Mouse (Mus musculus) kidney, embryonic 16.5 days (tissue): Measurements from ENCODE around the gene Tex19.1. TPM values are rescaled to one million over a fixed set of nuclear protein-coding genes. Genes with fewer than 3 reads are reported as not detected.

Experiments used
- ATAC-seq: fragments of 200-750 bp; cut with Nextera tagmentation; 2 replicates; pipeline ENCODE4 v1.8.0; 2017; ENCODE audit warnings: moderate TSS enrichment; ENCODE audit not compliant: low FRiP score, low TSS enrichment
- H3K27ac ChIP-seq: fragments of 300-500 bp; sonication (generic); 2 replicates; pipeline ENCODE4 v1.5.1; 2014; ENCODE audit warnings: low read length
- H3K27me3 ChIP-seq: fragments of 300-500 bp; sonication (generic); 2 replicates; pipeline ENCODE4 v1.6.1; 2014; ENCODE audit warnings: low read length, control low read depth, mixed read lengths; ENCODE audit not compliant: insufficient read depth
- H3K36me3 ChIP-seq: fragments of 300-500 bp; sonication (generic); 2 replicates; pipeline ENCODE4 v1.6.1; 2014; ENCODE audit warnings: low read length, control low read depth, mixed read lengths; ENCODE audit not compliant: insufficient read depth
- H3K4me1 ChIP-seq: fragments of 300-500 bp; sonication (generic); 2 replicates; pipeline ENCODE4 v1.6.1; 2014; ENCODE audit warnings: low read length, control low read depth, mixed read lengths; ENCODE audit not compliant: insufficient read depth
- H3K4me2 ChIP-seq: fragments of 300-500 bp; sonication (generic); replicated peaks from 2 replicates; pipeline ENCODE4 v1.6.1; 2014; ENCODE audit warnings: low read depth, low read length
- H3K4me3 ChIP-seq: fragments of 300-500 bp; sonication (generic); 2 replicates; pipeline ENCODE4 v1.5.1; 2014; ENCODE audit warnings: mild to moderate bottlenecking, low read length
- H3K9ac ChIP-seq: fragments of 300-500 bp; sonication (generic); replicated peaks from 2 replicates; pipeline ENCODE4 v1.6.1; 2014; ENCODE audit warnings: low read length
- H3K9me3 ChIP-seq: fragments of 300-500 bp; sonication (generic); 2 replicates; pipeline ENCODE4 v1.6.1; 2016; ENCODE audit warnings: low read length, control low read depth
- WGBS: fragments of 180-500 bp; shearing (Covaris S2); extraction: QIAGEN DNeasy Blood & Tissue Kit; methylation state at CpG from one replicate; pipeline ENCODE4 v1.1.7; 2014; 5-methylcytosine and 5-hydroxymethylcytosine counted together
- polyA plus RNA-seq: library from polyadenylated mRNA; unstranded; fragments of >200 nt; fragmentation: Nextera tagmentation; extraction: Ambion mirVana; gene quantifications from 2 replicates; pipeline ENCODE4 v1.2.1, GENCODE M21; 2015

Tex19.1 gene
- polyA plus RNA-seq, 1 experiment from 2014 or later: 0.20 TPM

DNA sequence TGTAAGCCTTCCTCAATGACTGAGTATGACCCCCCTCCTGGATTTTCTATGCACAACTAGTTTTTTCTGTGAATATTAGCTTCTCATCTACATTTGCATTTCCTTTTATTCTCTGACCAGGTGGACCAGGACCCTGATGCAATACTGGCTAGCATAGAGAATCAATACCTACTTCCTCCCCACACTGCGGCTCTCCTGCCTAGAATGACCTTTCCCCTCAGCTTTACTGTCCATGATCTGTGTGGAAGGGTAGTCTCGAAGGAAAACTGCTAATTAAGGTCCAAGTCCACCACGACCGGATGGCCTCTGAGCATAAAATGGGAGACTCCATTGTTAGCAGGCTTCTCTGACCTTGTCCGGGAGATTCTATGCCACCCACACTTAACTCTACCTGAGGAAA is 8.3 kb upstream of the Tex19.1 start:
- no peaks in the 10 kb centered on the region for H3K36me3 ChIP-seq
- no peaks in the 10 kb centered on the region for H3K4me1 ChIP-seq
- H3K9ac ChIP-seq: no peak overlapping the region
- 78% methylated on average over 5 of the region's 5 CpGs for WGBS
- no peak overlapping the region for H3K27ac ChIP-seq
- H3K9me3 ChIP-seq: no peaks in the 10 kb centered on the region
- H3K4me2 ChIP-seq: no peak overlapping the region
- ATAC-seq: no peak
- no peaks in the 10 kb centered on the region for H3K27me3 ChIP-seq
- no peak overlapping the region for H3K4me3 ChIP-seq

DNA sequence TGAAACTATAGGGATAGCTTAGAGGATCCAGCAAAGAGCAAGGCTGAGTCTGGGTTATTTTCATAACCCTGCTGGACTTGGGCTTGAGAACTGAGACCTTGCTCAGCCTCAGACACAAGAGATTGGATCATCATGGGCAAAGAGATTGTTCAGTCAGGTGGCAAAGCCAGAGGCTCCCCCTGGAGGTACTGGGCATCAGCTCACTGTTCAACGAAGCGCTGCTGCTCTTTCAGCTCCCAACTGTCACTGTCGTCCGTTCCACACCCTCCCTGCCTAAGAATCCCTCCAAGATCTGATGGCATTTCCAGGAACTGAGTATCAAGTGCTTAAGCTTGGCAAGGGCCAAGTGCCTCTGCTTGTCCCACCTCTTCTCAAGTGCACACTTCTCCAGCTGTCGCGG is 7.2 kb upstream of the Tex19.1 start:
- Histone ChIP-seq H3K4me3 (no peak overlapping the region), H3K9me3 (no peaks in the 10 kb centered on the region), H3K9ac (no peak overlapping the region), H3K4me2 (no peak overlapping the region), H3K4me1 (no peaks in the 10 kb centered on the region), H3K36me3 (no peaks in the 10 kb centered on the region), H3K27ac (no peak overlapping the region), H3K27me3 (no peaks in the 10 kb centered on the region)
- WGBS: 47% methylated on average over 6 of the region's 6 CpGs
- ATAC-seq: peak; percentile 46; the same call in 1 of the 2 replicates

DNA sequence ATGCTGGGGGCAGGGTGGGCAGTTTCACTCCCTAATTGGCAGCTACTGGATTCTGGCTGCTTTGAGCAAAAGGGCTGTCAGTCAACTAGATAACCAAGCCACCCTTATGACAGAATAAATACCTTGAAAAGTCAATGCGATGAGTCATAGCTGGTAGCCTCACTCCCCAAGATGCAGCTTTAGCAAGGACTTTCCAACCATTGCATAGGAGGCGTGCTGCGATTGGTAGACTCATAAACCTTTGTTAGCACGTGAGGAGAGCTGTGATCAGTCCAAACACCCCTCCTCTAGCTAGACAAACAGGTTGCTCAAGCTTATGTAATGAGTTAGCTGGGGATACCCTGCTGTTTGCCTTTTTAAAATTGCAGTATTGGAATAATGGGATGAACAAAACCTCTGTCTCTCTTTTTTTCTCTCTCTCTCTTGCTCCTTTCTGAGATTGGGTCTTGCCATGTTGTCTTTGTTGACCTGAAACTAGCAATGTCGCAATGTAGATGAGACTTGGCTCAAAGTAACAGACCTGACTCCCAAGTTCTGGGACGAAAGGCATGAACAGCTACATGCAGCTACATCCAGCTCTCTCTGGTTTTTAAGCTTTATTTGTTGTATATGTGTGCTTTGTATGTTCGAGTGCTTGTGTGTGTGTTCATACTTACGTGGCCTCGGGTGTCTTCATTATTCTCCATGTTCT is 2.5 kb upstream of the Tex19.1 start:
- Histone ChIP-seq H3K4me3 (no peak overlapping the region), H3K4me1 (no peaks in the 10 kb centered on the region), H3K9me3 (no peaks in the 10 kb centered on the region), H3K27me3 (no peaks in the 10 kb centered on the region), H3K9ac (no peak overlapping the region), H3K36me3 (no peaks in the 10 kb centered on the region), H3K27ac (no peak overlapping the region), H3K4me2 (no peak overlapping the region)
- no peak for ATAC-seq
- WGBS: 80% methylated on average over 9 of the region's 9 CpGs

DNA sequence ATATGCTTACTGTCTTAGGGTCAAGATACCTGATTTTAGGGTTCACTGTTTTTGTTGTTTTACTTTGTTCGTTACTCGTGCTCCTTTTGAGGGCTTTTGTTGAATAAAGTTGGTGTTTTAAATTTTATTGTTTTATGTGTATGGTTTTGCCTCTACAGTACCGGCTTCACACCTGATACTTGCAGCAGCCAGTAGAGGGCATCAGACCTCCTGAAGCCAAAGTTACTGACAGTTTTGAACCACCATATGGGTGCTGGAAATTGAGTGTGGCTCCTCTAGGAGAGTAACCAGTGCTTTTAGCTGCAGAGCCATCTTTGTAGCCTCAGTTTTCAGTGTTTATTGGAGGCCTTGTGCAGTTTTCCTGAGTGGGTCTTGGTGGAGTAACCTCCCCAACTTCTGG is 2.2 kb downstream of the Tex19.1 start:
- no peak overlapping the region for H3K9ac ChIP-seq
- no peak overlapping the region for H3K4me3 ChIP-seq
- 74% methylated on average over 3 of the region's 3 CpGs for WGBS
- H3K36me3 ChIP-seq: no peaks in the 10 kb centered on the region
- no peaks in the 10 kb centered on the region; the same call in 1 of the 2 replicates for H3K27me3 ChIP-seq
- no peak overlapping the region for H3K27ac ChIP-seq
- no peak overlapping the region for H3K4me2 ChIP-seq
- H3K9me3 ChIP-seq: no peaks in the 10 kb centered on the region
- H3K4me1 ChIP-seq: no peaks in the 10 kb centered on the region
- no peak for ATAC-seq

DNA sequence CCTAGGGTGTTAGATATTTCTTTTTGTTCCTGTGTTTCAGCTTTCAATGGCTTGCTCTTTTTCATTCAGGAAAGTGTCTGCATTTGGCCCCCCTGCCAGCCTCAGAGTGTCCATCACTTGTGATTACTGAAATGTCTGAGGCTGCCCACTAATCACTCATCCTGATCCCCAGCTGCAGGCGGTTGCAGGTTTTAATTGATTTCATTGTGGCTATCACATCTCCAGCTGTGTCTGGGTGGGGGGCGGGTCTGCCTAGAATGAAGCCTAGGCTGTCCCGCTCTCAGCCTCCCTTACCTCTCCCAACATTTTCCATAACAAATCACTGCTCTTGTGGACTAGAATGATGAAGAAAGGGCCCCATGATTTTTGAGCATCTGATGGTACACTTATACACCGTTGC is 8.3 kb downstream of the Tex19.1 start:
- Histone ChIP-seq H3K9ac (no peak overlapping the region), H3K27me3 (peaks cover 35% of the 10 kb centered on the region), H3K4me3 (no peak overlapping the region), H3K4me2 (no peak overlapping the region), H3K27ac (no peak overlapping the region), H3K9me3 (no peaks in the 10 kb centered on the region), H3K4me1 (peaks cover 10% of the 10 kb centered on the region; the same call in 1 of the 2 replicates), H3K36me3 (no peaks in the 10 kb centered on the region)
- ATAC-seq: no peak
- WGBS: 47% methylated on average over 4 of the region's 4 CpGs

DNA sequence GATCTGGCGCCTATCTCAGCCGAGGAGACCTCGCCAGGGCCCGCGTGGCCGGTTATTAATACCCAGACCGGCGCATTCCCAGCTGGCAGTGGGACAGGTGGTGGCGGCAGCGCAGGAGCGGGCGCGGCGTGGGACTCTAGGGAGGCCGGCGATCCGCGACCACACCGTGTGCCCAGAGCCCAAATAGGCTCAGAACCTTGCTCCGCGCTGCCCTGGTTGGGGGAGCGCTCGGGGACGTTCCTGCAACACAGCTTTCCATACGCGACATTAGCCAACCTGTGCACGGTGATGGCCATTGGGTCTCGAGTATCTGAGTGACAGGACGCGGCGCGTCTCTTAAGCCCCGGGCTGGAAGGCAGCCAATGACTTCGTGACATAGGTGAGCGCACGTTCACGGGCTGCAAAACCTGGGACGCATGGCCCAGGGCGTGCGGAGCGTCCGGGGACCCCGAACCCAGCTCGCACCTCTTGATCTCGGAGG is 10.5 kb downstream of the Tex19.1 start:
- Histone ChIP-seq H3K4me2 (peak overlapping the region; percentile 67), H3K27me3 (peaks cover 37% of the 10 kb centered on the region), H3K4me1 (peaks cover 10% of the 10 kb centered on the region; the same call in 1 of the 2 replicates), H3K27ac (no peak overlapping the region), H3K4me3 (peak overlapping the region; percentile 48), H3K9me3 (no peaks in the 10 kb centered on the region), H3K9ac (peak overlapping the region; percentile 19), H3K36me3 (no peaks in the 10 kb centered on the region)
- no peak for ATAC-seq
- 2% methylated on average over 45 of the region's 45 CpGs for WGBS

DNA sequence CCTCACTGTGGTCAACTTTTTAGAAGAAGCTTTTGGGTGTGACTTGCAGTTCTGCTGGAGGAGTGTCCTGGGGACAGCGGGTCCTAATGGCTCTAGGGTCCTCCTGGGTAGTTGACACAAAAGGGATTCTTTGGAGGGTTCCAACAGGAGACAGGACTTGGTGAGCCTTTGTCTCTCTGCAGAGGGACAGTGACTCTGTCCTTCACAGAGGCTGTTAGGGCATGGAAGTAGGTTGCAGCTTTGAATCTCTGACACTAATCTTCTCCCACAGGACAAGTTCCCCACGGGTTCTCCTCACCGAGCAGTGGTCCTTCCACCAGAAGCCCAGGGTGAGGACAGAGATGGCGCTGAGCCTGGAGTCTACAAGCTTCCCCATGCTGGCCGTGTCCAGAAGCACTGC is 14.0 kb downstream of the Tex19.1 start, which contains the start of gene Uts2r:
Gene Uts2r (plus strand): TSS at position 301 of the 400 bp plus-strand sequence.
- H3K4me3 ChIP-seq: no peak within 1 kb of the TSS
- H3K27ac ChIP-seq: no peak within 1 kb of the TSS
- no peaks in the 10 kb centered on the region for H3K9me3 ChIP-seq
- peaks cover 10% of the 10 kb centered on the region; the same call in 1 of the 2 replicates for H3K4me1 ChIP-seq
- no peaks in the 10 kb centered on the region for H3K36me3 ChIP-seq
- H3K27me3 ChIP-seq: peaks cover 34% of the 10 kb centered on the region
- no peak within 1 kb of the TSS for H3K4me2 ChIP-seq
- no peak for ATAC-seq
- H3K9ac ChIP-seq: no peak within 1 kb of the TSS
- WGBS: 89% methylated on average over 5 of the region's 5 CpGs

DNA sequence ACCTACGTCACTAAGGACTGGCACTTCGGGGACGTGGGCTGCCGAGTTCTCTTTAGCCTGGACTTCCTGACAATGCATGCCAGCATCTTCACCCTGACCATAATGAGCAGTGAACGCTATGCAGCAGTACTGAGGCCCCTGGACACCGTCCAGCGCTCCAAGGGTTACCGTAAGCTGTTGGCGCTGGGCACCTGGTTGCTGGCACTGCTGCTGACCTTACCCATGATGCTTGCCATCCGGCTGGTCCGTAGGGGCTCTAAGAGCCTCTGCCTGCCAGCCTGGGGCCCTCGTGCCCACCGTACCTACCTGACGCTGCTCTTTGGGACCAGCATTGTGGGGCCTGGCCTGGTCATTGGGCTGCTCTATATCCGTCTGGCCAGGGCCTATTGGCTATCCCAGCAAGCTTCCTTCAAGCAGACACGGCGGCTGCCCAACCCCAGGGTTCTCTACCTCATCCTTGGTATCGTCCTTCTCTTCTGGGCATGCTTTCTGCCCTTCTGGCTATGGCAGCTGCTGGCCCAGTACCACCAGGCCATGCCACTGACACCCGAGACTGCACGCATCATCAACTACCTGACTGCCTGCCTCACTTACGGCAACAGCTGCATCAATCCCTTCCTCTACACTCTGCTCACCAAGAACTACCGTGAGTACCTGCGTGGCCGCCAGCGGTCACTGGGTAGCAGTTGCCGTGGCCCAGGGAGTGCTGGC is 14.8 kb downstream of the Tex19.1 start:
- ATAC-seq: peak; percentile 54
- WGBS: 75% methylated on average over 26 of the region's 26 CpGs
- H3K9me3 ChIP-seq: no peaks in the 10 kb centered on the region
- peaks cover 10% of the 10 kb centered on the region; the same call in 1 of the 2 replicates for H3K4me1 ChIP-seq
- H3K27me3 ChIP-seq: peaks cover 26% of the 10 kb centered on the region
- H3K4me2 ChIP-seq: no peak overlapping the region
- no peak overlapping the region for H3K27ac ChIP-seq
- H3K9ac ChIP-seq: no peak overlapping the region
- H3K4me3 ChIP-seq: no peak overlapping the region
- no peaks in the 10 kb centered on the region for H3K36me3 ChIP-seq

DNA sequence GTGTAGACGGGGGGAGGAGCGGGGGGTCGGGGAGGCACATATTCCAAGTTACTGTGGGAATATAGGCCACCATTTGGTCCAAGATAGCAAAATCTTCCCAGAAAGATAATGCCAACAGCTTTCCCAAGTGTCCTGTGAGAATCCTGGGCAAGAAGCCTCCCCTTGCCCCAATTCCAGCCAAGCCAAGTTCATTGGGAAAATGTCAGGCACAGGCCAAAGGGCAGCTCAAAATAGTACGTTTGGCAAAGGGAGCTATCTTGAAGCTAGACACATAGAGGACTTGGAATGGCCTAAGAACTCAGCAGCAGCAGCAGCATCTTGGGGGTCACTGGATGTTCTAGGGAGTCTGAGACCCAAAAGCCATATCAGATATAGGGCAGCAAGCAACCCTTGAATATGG is 17.8 kb downstream of the Tex19.1 start:
- no peak overlapping the region for H3K4me2 ChIP-seq
- H3K9ac ChIP-seq: no peak overlapping the region
- WGBS: 82% methylated on average over 4 of the region's 4 CpGs
- no peak overlapping the region for H3K4me3 ChIP-seq
- H3K4me1 ChIP-seq: no peaks in the 10 kb centered on the region
- no peaks in the 10 kb centered on the region for H3K9me3 ChIP-seq
- H3K27me3 ChIP-seq: 0 out of 2 replicates have a peak, but pooled peaks cover 2% of the 10 kb centered on the region
- ATAC-seq: no peak
- H3K27ac ChIP-seq: no peak overlapping the region
- H3K36me3 ChIP-seq: no peaks in the 10 kb centered on the region

DNA sequence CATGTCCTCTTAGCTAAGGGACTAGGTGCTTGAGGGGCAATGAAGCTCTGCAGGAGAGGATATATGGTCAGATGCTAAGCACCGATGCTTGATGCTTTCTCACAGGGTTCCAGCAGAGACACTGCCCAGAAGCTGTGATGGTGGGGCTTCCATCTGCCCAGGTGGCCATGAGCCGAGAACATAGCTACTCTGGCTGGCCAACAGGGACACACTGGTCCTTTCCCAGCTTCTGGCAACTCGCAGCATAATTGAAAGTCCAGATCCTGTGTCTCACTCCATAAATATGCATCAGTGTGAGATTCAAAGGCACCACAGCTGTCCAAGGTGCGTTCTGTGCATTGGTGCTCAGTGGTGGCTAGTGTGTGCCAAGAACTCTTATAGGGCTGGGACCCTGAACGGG is 27.3 kb downstream of the Tex19.1 start:
- H3K4me1 ChIP-seq: no peaks in the 10 kb centered on the region
- no peaks in the 10 kb centered on the region for H3K36me3 ChIP-seq
- H3K9me3 ChIP-seq: no peaks in the 10 kb centered on the region
- no peak for ATAC-seq
- no peaks in the 10 kb centered on the region for H3K27me3 ChIP-seq
- H3K4me3 ChIP-seq: no peak overlapping the region
- WGBS: 87% methylated on average over 5 of the region's 5 CpGs
- H3K9ac ChIP-seq: no peak overlapping the region
- no peak overlapping the region for H3K27ac ChIP-seq
- no peak overlapping the region for H3K4me2 ChIP-seq
